Mouse (Mus musculus): ENCODE results near the gene Ripor2.

DNA sequence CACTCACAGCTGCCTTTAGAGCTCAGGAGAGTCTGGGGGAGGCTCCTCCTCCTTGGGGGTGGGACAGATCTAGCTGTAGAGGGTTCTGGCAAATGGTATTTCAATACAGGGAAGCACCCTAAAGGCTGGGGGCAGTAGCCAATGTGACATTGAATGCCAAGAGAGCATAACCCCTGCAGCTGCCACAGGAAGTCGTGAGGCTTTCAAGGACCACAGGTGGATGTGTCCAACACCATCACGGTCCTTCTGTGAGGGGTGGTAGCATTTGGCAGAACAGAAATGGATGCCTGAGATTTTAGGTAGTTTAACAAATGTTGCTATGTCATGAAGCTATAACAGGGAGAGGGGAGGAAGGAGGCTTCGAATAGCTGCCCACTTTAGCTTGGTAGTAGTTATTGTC lies 63.2 kb downstream of the Ripor2 start:
- TF ChIP-seq CTCF (IDR thresholded peaks at IDR 0.05; ENCODE audit: borderline replicate concordance, extremely low read depth, insufficient read depth, insufficient read length) (no peak), POLR2A (IDR thresholded peaks at IDR 0.05; ENCODE audit: borderline replicate concordance, extremely low read depth, insufficient read depth, insufficient read length, poor library complexity, severe bottlenecking) (no peak)
